Comparison of ENCODE assay signal across 16 mouse cellular contexts in the genomic region with DNA sequence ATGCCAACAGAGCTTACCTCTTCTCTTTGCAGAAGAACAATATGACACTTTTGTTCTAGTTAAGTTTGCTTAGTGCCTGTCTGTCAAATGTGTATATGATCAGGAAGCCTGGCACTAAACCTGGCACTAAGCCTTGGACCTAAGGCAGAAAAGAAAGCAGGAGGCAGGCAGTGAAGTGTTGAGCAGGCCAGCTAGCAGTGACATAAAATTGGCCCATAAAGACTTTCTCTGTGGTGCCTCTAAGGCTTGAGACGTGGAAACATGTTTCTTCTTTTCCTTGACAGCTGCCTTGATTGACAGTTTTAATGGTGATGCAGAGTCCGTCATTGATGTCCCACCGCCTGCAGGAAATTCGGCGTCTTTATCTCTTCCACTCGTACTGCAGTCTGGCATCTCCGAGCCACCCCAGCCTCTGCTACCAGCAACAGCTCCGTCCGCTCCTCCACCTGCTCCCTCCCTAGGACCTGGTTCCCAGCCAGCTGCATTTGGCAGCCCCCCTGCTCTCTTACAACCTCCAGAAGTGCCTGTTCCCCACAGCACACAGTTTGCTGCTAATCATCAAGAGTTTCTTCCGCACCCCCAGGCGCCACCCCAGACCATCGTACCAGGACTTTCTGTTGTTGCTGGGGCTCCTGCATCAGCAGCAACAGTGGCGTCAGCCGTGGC. TPM values are rescaled to one million over a fixed set of nuclear protein-coding genes. Genes with fewer than 3 reads are reported as not detected.
"Had no signal": no experiment of that assay in that cellular context is flagged by ENCODE, and none has a peak within 500 bp of the region (broad histone marks: within the 10 kb centered on the region; RNA-seq: fewer than 3 reads in every experiment).

No protein-coding gene starts in this region.

- H3K4me1 ChIP-seq: limb, embryonic 12.5 days; midbrain, embryonic 12.5 days; neural tube, embryonic 15.5 days had no signal

- H3K27me3 ChIP-seq: limb, embryonic 12.5 days; midbrain, embryonic 12.5 days; neural tube, embryonic 15.5 days had no signal

- H3K27ac ChIP-seq: left cerebral cortex, adult 2 months; limb, embryonic 12.5 days; liver, embryonic 14.5 days; midbrain, embryonic 12.5 days; neural tube, embryonic 15.5 days had no signal

- DNase-seq: kidney, postnatal 25 days; lung, adult 18-20 months; right cerebral cortex, adult 18-20 months; right cerebral cortex, postnatal 25 days; thymus, postnatal 36 days had no signal

- H3K9ac ChIP-seq: limb, embryonic 12.5 days; liver, embryonic 14.5 days; midbrain, embryonic 12.5 days; neural tube, embryonic 15.5 days had no signal

- H3K4me3 ChIP-seq: left cerebral cortex, adult 2 months; limb, embryonic 12.5 days; midbrain, embryonic 12.5 days; myocyte; neural tube, embryonic 15.5 days had no signal

- H3K9me3 ChIP-seq: limb, embryonic 12.5 days; midbrain, embryonic 12.5 days; neural tube, embryonic 15.5 days had no signal

- H3K4me2 ChIP-seq: limb, embryonic 12.5 days; midbrain, embryonic 12.5 days; neural tube, embryonic 15.5 days had no signal

RNA-seq across cellular contexts. Expression of a gene that starts 23.8 kb away (rescaled TPM):
- total RNA-seq: megakaryocyte-erythroid progenitor cell, adult 5-6 weeks had no signal
- polyA plus RNA-seq: liver, adult 2 months; myocyte had no signal

RNA-seq across cellular contexts. Expression of a gene that starts 42.5 kb away (rescaled TPM):
- total RNA-seq: liver, adult 2 months; megakaryocyte-erythroid progenitor cell, adult 5-6 weeks had no signal
- polyA plus RNA-seq: liver, adult 2 months; liver, embryonic 14.5 days; lung, embryonic 16.5 days; myocyte; small intestine, adult 2 months; thymus, postnatal 0 days had no signal
